Mouse (Mus musculus) thymus, adult 2 months (tissue): ENCODE data around the gene Ak6.

Source experiments
- CTCF ChIP-seq: fragments of 200-500 bp; IDR thresholded peaks from 2 replicates; pipeline ENCODE4 v1.5.1; 2012; ENCODE audit warnings: mild to moderate bottlenecking, control low read depth, low read length, moderate library complexity, borderline replicate concordance; ENCODE audit not compliant: control insufficient read depth, poor library complexity, insufficient read depth; ENCODE audit errors: extremely low read depth
- POLR2A ChIP-seq: fragments of 200-500 bp; IDR thresholded peaks from 2 replicates; pipeline ENCODE4 v1.6.1; 2012; ENCODE audit warnings: mild to moderate bottlenecking, low read length, control low read depth, moderate library complexity; ENCODE audit not compliant: control insufficient read depth, poor library complexity, insufficient read depth; ENCODE audit errors: extremely low read depth

GRCm38 (mm10) chr13:100669291-100670022, 18.7 kb downstream of the Ak6 start, which contains the start of gene Ccdc125:
- 0 out of 2 replicates have a peak, but pooled peaks have one; percentile 15 for TF ChIP-seq CTCF
- TF ChIP-seq POLR2A = 0 out of 2 replicates have a peak, but pooled peaks have one; percentile 13
